In genomic region chr10:39508801-39509200, GRCm38 (mm10) we compare ENCODE assay signal across 15 mouse cellular contexts.
"Had no signal": no experiment of that assay in that cellular context is flagged by ENCODE, and none has a peak within 500 bp of the region (broad histone marks: within the 10 kb centered on the region; RNA-seq: fewer than 3 reads in every experiment).

No protein-coding gene starts in this region.

- DNase-seq: gastrocnemius, postnatal 10 days; gastrocnemius, postnatal 25 days; heart, postnatal 10 days; heart, postnatal 4 days; kidney, adult 18-20 months; kidney, adult 8-10 months; kidney, postnatal 10 days; kidney, postnatal 25 days; kidney, postnatal 4 days; liver; liver, embryonic 13.5 days had no signal

- ATAC-seq: hindbrain, embryonic 16.5 days; inflammation-experienced regulatory T-cells, adult 6 months; intestine, embryonic 15.5 days; intestine, postnatal 0 days had no signal
